Mouse (Mus musculus): ENCODE results near the gene Kdm4c. TPM values are rescaled to one million over a fixed set of nuclear protein-coding genes. Genes with fewer than 3 reads are reported as not detected.

The Kdm4c gene
- polyA plus RNA-seq (2012; rRNA removed): 0.79 and 1.5 TPM in 2 replicates

DNA sequence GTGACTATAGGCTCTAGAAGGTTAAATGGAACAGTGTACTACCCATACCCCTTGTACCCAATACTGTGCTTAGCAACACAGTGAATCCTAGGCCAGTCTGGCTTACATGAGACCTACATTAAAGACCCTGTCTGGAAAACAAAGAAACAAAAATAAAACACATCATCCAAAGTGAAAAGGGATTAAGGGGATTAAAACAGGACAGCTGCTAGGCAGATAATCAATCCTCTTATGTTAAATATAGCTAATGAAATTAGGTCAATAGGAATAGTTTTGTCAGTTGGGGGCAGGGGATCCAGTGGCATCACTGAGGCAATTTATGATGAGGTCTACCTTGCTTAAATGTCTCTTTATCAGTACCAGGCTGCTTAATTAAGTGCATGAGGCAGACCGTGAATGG lies at the start of gene Kdm4c:
Gene Kdm4c, plus strand, starts transcription at position 322 of the 400 bp plus-strand sequence.

Other genes starting within 250 kb of the Kdm4c start
- gene Frmd3, start 229.1 kb upstream of the Kdm4c start, polyA plus RNA-seq (2012; rRNA removed): 0.14 and 0.23 TPM in 2 replicates